Mouse (Mus musculus) liver, adult (tissue): ENCODE measurements around the gene Unc13b.
A peak's percentile ranks its signal among the peaks of the same experiment; 100 is the strongest.

Experiments used
- GATA4 ChIP-seq: IDR thresholded peaks from 2 replicates; pipeline ENCODE4 v1.6.1; 2014; ENCODE audit warnings: mild to moderate bottlenecking, low read length; ENCODE audit not compliant: insufficient replicate concordance

The Unc13b gene

DNA sequence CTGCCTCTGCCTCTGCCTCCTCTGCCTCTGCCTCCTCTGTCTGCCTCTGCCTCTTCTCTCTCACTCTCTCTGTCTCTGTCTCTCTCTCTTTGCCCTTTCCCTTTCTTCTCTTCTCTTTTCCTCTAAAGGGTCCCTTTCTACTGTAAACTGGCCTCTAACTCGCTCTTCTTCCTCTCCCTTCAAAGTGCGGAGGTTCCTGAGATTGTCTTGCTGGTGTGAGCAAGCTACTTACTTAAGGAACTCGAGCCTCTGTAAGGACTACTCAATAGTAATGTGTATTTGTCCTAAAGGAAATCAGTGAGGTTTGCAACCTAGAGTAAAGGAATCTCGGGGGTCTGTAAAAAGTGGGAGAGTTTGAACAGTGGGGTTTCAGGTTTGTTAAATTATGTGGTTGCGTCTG lies 12.1 kb upstream of the Unc13b start:
- TF ChIP-seq GATA4 = no peak

DNA sequence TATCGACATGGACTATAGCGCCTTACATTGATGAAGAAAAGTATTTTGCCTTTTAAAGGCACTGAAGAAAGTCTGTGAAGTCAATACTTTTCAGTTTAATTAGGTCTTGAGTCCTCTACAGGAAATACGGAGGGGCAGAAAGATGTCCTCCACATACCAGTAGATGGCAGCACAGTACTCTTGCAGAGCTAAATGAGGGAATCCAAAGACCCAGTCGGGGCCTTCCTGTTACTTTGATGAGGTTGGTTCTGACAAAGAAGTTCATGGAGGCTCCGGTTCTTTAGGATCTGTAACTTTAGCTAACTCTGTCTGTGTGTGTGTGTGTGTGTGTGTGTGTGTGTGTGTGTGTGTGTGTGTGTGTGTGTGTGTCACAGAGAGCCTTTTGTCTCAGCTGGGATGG lies 11.5 kb upstream of the Unc13b start:
- TF ChIP-seq GATA4 = no peak

- no peak for TF ChIP-seq GATA4
Measured at GRCm38 (mm10) chr4:43052627-43053026, 6.1 kb upstream of the Unc13b start.

DNA sequence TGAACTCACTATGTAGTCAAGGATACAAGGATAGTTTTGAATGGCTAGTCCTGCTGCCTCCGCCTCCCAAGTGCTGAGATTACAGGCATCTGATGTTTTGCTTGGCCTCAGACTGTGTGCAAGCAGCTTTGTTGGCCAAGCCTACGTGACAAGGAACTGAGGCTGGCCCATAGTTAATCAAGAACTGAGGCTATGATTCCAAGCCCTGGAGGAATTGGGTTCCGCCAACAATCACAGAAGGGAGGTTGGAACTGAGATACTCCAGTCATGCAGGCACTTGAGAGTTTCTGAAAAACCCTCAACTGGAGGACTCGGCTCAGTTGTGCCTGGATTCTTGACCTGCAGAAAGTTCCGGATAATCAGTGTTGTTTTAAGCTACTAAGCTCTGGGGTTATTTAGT lies 1.1 kb upstream of the Unc13b start:
- no peak for TF ChIP-seq GATA4

- no peak for TF ChIP-seq GATA4
Measured at GRCm38 (mm10) chr4:43058392-43058752, 381 bp upstream of the Unc13b start.

DNA sequence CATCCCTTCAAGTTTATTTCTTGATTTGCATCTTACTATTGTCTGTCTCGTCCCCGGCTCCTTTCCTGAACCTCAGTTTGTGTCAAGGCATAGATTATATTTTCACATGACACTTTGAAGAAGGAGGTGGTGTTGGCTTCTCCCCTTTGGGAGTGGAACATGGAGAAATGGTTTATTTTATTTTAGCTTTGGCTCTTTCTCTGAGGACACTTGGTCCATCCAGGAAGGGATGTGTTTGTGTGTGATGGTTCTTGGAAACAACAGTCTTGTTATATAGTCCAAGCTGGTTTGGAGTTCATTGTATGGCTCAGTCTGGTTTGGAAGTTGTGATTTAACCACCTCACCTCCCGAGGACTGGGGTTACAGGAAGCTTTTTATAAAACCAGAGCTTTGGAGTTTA lies 944 bp downstream of the Unc13b start:
- TF ChIP-seq GATA4 = no peak

DNA sequence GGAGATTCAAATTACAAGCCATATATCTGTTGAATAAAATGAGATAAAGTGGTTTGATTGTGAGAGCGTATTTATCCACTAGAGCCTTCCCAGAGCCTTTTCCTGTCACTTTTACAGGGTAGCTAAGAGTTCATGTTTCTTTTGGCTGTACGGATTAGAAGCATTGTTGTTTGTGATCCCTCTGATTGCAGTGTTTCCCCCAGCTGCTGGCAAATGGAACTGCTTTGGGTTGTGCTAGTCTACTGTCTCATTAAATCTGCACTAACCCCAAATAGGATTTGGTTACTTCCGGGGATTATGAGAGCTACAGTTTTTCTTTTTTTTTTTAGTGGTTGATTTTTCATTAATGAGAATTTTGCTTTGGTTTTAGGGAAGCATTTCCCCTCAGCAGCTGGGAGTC lies 1.5 kb downstream of the Unc13b start:
- TF ChIP-seq GATA4 = peak; percentile 26; the same call in 1 of the 2 replicates

GRCm38 (mm10) chr4:43065471-43065870 lies 6.7 kb downstream of the Unc13b start:
- no peak for TF ChIP-seq GATA4

DNA sequence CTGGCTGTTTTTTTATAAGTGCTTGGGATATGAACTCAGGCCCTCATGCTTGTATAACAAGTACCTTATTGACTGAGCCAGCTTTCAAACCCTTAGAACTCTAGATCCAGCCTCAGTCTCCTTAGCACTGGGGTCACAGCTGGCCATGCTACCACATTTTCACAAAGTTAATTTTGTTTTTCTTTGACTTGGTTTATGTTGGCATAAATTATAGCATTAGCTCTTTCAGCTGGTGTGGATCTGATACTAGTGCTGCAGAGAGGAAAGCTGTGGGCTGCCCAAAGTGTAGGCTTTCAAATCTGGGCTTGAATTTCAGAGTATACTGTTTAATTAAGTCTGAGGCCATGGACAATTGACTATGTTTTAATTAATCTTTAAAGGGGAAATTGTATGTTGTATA lies 16.2 kb downstream of the Unc13b start:
- no peak for TF ChIP-seq GATA4

DNA sequence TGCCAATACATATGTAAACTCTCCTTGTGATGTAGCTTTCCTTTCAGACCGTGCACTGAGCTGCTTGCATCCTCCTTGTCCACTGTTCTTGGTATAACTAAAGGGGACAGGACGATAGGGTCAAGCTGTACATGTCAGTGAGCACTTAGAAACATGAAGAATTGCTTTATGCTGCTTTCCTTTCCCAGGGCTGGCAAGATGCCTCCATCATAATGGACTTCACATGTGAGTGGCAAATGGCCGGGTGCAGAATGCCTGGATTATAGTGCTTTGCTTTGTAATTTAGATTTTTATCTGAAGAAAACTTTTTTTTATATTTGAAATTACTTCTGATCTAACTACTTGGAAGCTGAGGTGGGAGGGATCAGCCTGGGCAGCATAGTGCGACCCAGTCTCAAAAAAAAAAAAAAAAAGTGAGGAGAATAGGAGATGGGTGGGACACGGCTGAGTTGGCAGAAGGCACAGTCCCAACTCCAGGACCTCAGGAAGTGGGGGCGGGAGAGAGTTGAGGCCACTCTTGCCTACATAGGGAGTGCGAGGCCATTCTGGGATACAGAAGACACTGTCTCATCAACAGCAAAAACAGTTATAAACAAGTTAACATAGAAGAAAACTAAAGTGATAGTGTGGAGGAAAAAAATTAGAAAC lies 19.4 kb downstream of the Unc13b start:
- TF ChIP-seq GATA4 = no peak

DNA sequence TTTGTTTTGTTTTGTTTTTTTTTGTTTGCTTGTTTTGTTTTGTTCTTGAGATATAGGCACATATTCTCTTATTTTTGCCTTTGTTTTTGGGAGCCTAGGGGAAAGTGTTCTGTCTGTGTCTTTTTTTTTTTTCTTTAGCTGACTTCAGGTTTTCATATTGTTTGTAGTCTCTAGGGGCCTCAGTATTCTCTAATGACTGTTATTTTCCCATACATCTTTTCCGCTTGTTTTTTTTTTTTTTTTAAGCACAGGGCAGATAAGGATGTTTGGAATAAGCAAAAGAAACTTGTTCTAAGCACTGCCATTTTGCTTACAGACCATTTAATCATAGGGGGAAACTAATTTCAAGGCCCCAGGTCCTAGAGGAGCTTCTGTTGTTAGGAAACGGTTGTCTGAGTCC lies 23.7 kb downstream of the Unc13b start:
- TF ChIP-seq GATA4 = no peak

GRCm38 (mm10) chr4:43089950-43090349 lies 31.2 kb downstream of the Unc13b start:
- no peak for TF ChIP-seq GATA4

- TF ChIP-seq GATA4 = no peak
Measured at GRCm38 (mm10) chr4:43091183-43091582, 32.4 kb downstream of the Unc13b start.

- no peak for TF ChIP-seq GATA4
Measured at GRCm38 (mm10) chr4:43113491-43113890, 54.7 kb downstream of the Unc13b start.

DNA sequence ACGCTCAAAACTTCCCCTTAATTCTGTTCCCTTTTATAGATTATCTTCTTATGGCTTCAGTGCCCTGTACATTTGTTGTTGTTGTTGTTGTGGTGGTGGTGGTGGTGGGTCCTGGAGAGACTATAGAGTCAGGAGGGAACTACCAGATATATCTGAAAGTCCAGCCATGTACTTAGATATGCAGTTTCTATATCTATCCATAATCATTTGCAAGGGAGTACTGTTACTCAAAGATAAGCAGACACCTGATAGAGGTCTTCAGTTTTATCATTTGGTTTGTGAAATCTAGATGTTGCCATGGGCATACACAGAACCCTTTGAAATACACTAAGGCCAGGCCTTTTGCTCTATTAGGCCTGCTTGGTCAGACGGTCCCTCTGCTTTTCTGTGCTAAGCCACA lies 55.8 kb downstream of the Unc13b start:
- TF ChIP-seq GATA4 = no peak

DNA sequence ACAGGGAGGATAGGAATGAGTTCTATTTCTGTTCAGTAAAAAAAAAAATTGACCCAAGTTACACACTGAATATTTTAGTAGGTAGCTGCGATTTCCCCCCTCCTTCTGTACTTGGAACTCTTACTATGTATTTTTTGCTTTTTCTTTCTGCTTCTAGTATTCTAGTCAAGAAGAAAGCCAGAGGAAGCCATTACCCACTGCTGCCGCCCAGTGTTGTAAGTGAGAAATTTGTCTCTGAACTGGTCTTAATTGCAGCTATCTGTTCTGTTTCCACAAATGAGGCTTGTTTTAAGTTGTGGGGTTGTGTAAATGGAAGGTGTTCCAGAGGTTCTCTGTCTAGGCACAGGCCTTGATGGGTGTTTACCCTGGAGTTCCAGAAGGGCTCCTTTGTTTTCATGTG lies 56.2 kb downstream of the Unc13b start:
- no peak for TF ChIP-seq GATA4

- no peak for TF ChIP-seq GATA4
Measured at GRCm38 (mm10) chr4:43116249-43116648, 57.5 kb downstream of the Unc13b start.
